8 mouse cellular contexts compared by ENCODE assay signal in the genomic region with DNA sequence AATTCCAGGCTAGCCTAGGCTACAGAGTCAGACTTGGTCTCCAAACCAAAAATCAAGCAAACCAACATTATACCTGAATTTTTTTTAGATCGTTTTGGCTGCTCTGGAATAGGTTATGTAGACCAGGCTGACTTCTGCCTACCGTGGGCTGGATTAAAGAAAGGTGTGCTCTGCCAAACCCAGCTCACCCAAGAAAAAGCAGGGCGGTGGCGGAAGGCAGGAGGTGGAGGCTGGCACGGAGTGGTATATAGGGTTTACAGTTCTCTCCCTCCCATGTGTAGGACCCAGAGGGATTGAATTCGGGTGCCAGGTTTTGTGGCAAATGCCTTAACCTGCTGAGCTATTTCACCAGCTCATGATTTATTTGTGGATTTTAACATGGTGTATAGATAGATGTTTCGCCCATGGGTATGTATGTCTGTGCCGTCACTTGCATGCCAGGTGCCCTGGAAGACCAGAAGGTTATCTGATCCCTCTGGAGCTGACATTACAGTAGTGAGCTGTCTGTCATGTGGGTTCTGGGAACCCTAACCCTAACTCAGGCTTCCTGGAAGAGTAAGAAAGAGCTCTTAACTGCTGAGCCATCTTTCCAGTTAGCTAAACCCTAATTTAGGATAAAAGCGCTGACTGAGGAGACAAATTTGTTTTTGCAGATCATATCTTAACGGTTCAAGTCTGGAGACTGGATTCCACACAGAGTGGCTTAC. TPM values are rescaled to one million over a fixed set of nuclear protein-coding genes. Genes with fewer than 3 reads are reported as not detected.
DNase-seq lines count a peak whose midpoint lies in the region; ATAC-seq and TF ChIP-seq lines count a peak whose summit lies in the region.

A gene (minus strand): TSS at position 215 of the 707 bp plus-strand sequence.

- peak within 1 kb of the TSS; percentile 17 for H3K27ac ChIP-seq in liver, adult 2 months (replicated peaks; ENCODE audit: insufficient read depth, low read depth, low read length)
- no peak within 1 kb of the TSS for H3K27ac ChIP-seq in intestine, embryonic 15.5 days

- H3K9me3 ChIP-seq in intestine, embryonic 15.5 days = 0 out of 2 replicates have a peak, but pooled peaks cover 3% of the 10 kb centered on the region

- no peak for DNase-seq in liver, adult 2 months (ENCODE audit: extremely low read depth, low read depth, low spot score)
- DNase-seq in liver = no peak
- DNase-seq in adrenal gland, postnatal 36 days = no peak
- DNase-seq in gastrocnemius, postnatal 14 days = no peak
- DNase-seq in right cerebral cortex, adult 18-20 months = no peak
- no peak for DNase-seq in right cerebral cortex, postnatal 14 days

- peak; percentile 39 for ATAC-seq in intestine, embryonic 15.5 days
- 0 out of 2 replicates have a peak, but pooled peaks have one; percentile 0 for ATAC-seq in megakaryocyte-erythroid progenitor cell, adult 5-6 weeks (replicated peaks; ENCODE audit: low FRiP score, low TSS enrichment, poor library complexity, severe bottlenecking)

- no peak for TF ChIP-seq CTCF in liver, adult 2 months (IDR thresholded peaks at IDR 0.05; ENCODE audit: low read depth, low read length)

- peaks cover 4% of the 10 kb centered on the region; the same call in 1 of the 2 replicates for H3K79me2 ChIP-seq in liver, adult 2 months (ENCODE audit: control insufficient read depth, insufficient read depth, low read length)

- WGBS in liver, adult 2 months = 84% methylated on average over 10 of the region's 10 CpGs
- WGBS in intestine, embryonic 15.5 days = 85% methylated on average over 10 of the region's 10 CpGs

- peak within 1 kb of the TSS; percentile 93 for H3K4me3 ChIP-seq in liver, adult 2 months (ENCODE audit: insufficient read depth, low read depth, low read length)
- H3K4me3 ChIP-seq in intestine, embryonic 15.5 days (replicated peaks) = peak within 1 kb of the TSS; percentile 74

- H3K36me3 ChIP-seq in liver, adult 2 months (ENCODE audit: control insufficient read depth, insufficient read depth, low read length) = peaks cover 10% of the 10 kb centered on the region; the same call in 1 of the 2 replicates
- peaks cover 21% of the 10 kb centered on the region for H3K36me3 ChIP-seq in intestine, embryonic 15.5 days

- intact Hi-C loops in gastrocnemius, postnatal 14 days (cut with DNase I; ENCODE audit: low total_unique reads) = no loop called here

- H3K4me1 ChIP-seq in liver, adult 2 months (ENCODE audit: control insufficient read depth, insufficient read depth, low read length) = peaks cover 8% of the 10 kb centered on the region
- peaks cover 3% of the 10 kb centered on the region; the same call in 1 of the 2 replicates for H3K4me1 ChIP-seq in intestine, embryonic 15.5 days (replicated peaks)

- peak within 1 kb of the TSS; percentile 81 for H3K4me2 ChIP-seq in intestine, embryonic 15.5 days (replicated peaks)

- no peak for TF ChIP-seq POLR2A in liver, adult 2 months (IDR thresholded peaks at IDR 0.05; ENCODE audit: extremely low read depth, insufficient read depth, low read length)

- H3K9ac ChIP-seq in liver, adult 2 months (ENCODE audit: low read depth, low read length) = peak within 1 kb of the TSS; percentile 87
- H3K9ac ChIP-seq in intestine, embryonic 15.5 days = peak within 1 kb of the TSS; percentile 77

- no peaks in the 10 kb centered on the region for H3K27me3 ChIP-seq in liver, adult 2 months (ENCODE audit: control insufficient read depth, insufficient read depth, low read length)
- H3K27me3 ChIP-seq in intestine, embryonic 15.5 days (replicated peaks) = no peaks in the 10 kb centered on the region

RNA-seq across cellular contexts. Expression of the gene that starts here (rescaled TPM):
- 15.9 and 19.5 TPM in 2 replicates for total RNA-seq in liver, adult 2 months (2014; rRNA removed)
- 18.9 and 19.5 TPM in 2 replicates for polyA plus RNA-seq in liver, adult 2 months (2012; rRNA removed)
- 10 to 100 TPM; 57.6 to 68.8 TPM for total RNA-seq in adrenal gland, postnatal 36 days (2021)
- total RNA-seq in gastrocnemius, postnatal 14 days (2021) = 10 to 100 TPM; 61.9 to 62.3 TPM
- polyA plus RNA-seq in intestine, embryonic 15.5 days (2015; fragmentation: Nextera tagmentation; extraction: Ambion mirVana) = 52.1 and 52.5 TPM in 2 replicates
- total RNA-seq in megakaryocyte-erythroid progenitor cell, adult 5-6 weeks (2014; fragmentation: Nextera tagmentation) = 52.5 and 57.0 TPM in 2 replicates
- 17.3 and 25.5 TPM in 2 replicates for total RNA-seq in megakaryocyte-erythroid progenitor cell, adult 5-6 weeks (2017)
